Mouse (Mus musculus) kidney, adult 8-10 months (tissue): ENCODE data around the gene Usp19.

ENCODE experiments used
- DNase-seq, 2 experiments: peaks; one replicate each; pipeline ENCODE4 v3.0.0; 2022

The Usp19 gene

DNA sequence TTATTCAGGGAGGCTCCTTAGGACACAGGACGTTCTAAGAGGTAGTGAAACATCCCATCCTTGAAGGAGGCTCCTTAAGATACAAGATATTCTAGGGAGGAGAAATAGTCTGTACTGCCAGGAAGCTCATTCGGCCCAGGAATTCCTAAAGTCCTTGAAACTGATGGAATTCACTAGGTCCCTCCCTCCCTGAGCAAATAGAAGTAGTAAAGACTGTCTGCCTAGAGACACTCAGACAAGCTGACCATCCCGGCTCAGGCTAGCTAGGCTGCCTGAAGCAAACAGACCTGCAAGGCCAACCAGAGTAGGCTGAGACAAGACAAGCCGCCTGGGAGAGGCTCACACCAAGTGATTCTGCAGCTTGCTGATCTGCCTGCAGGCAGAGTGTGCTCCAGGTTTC, 20.6 kb upstream of the Usp19 start:
- no peak for DNase-seq

DNA sequence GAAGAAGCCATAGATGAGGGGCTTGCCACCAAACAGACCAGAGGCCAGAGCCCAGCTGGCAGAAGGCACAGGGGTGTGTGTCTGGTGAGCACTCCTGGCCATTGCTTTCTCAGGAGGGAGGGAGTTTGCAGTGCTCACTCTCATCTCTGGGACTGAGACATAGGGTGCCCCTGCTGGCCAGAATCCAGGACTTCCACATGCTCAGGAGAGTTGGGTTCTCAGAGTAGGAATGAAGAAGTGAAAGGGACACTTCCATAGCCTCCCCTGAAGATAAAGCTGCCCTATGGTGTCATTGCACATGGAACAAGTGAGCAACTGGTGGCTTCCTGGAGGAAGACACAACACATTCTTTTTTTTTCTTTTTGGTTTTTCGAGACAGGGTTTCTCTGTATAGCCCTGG, 15.9 kb upstream of the Usp19 start:
- DNase-seq: no peak

GRCm38 (mm10) chr9:108478638-108479156, 11.7 kb upstream of the Usp19 start:
- peak; percentile 76 to 79 for DNase-seq

GRCm38 (mm10) chr9:108479241-108479640, 11.2 kb upstream of the Usp19 start:
- peak in 1 of 2 experiments; percentile 22 for DNase-seq

DNA sequence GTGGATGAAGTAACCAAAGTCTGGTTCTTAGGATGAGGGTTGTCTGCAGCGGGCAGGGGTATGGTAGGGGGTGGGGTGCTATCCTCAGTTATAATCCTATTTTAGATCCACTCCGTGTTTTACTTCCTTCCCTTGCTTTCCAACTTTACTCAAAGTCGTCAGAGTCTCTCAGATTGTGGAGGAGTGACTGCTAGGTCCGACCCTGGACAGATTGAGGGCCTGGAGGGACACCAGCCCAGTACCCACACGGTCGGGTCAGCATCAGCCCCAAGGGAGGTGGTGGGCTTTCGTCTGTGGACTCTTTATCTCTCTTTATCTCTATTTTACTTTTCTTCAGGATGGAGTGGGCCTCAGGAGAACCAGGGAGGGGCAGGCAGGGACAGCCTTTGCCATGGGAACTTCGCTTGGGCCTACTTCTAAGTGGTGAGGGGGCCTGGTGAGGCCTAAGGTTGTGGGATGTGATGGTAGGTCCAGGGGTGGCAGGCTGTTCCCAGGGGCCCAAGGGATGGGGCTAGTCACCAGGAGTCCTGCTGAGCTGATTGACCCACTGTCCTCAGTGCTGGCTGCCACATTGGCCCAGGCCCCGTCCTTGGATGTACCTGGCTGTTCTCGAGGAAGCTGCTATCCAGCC, 10.6 kb upstream of the Usp19 start, which contains the start of gene Lamb2:
Gene Lamb2 (plus strand): TSS at position 16 of the 631 bp plus-strand sequence.
- peak; percentile 19 to 69 for DNase-seq

GRCm38 (mm10) chr9:108480813-108481519, 9.4 kb upstream of the Usp19 start:
- DNase-seq: no peak

DNA sequence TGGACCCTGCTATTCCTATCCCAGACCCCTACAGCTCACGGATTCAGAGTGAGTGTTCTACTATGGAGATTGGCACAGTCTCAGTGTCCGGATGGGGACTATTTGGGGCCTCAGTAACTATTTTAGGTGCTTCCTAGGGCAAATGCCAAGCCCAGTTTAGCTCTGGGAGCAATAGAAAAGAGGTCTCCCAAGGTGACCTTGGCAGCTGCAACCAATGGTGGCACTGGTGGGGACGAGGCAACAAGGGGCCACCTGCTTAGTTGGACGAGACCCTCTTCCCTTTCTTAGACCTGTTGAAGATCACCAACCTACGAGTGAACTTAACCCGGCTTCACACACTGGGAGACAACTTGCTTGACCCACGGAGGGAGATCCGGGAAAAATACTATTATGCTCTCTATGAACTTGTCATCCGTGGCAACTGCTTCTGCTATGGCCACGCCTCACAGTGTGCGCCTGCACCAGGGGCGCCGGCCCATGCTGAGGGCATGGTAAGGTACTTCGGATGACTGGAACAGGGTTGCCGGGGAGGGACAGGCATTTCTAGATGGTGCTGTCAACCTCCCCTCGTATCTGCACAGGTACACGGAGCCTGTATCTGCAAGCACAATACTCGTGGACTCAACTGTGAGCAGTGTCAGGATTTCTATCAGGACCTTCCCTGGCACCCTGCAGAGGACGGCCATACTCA, 8.7 kb upstream of the Usp19 start:
- no peak for DNase-seq

DNA sequence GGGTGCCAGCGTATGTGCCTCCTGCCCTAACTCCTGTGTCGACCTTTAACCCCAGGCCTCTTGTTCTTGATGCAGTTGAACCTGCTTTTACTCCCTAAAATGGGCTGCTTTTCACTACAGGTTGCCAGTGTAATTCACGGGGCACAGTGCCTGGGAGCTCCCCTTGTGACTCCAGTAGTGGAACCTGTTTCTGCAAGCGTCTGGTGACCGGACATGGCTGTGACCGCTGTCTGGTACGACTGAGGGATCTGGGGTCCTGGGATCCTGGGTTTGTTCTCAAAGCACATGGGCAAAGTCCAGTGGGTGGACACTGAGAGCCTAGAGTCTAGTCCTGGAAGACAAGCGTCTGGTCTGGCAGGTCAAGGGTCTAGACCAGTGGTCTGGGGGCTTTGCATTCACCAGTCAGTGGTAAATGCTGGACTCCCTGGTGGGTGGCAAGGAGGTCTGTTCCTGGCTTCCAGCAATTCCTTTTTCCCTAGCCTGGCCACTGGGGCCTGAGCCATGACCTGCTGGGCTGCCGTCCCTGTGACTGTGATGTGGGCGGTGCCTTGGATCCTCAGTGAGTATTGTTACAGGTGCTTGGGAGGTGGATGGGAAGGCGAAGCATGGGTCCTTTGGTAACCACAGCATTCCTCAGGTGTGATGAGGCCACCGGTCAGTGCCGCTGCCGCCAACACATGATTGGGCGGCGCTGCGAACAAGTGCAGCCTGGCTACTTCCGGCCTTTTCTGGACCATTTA, 7.2 kb upstream of the Usp19 start:
- DNase-seq: no peak

- no peak for DNase-seq
Measured at GRCm38 (mm10) chr9:108484021-108484420, 6.4 kb upstream of the Usp19 start.

DNA sequence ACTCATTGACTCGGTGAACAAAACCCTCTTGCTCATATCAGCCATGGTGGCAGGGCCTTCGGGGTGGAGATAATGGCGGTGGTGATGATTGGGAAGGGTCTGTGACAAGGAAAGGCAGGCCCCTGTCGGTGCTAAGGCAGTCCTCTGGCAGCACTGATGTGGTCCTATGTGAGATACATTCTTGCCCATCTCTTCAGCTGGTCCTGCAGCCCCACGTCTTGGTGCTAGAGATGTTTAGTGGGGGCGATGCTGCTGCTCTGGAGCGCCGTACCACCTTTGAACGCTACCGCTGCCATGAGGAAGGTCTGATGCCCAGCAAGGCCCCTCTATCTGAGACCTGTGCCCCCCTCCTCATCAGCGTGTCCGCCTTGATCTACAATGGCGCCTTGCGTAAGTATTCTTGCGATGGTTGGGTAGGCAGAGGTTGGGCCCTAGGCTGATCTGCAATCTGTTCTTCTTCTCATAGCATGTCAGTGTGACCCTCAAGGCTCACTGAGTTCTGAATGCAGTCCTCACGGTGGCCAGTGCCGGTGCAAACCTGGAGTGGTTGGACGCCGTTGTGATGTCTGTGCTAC, 5.0 kb upstream of the Usp19 start:
- DNase-seq: no peak

GRCm38 (mm10) chr9:108486973-108487530, 3.4 kb upstream of the Usp19 start:
- no peak for DNase-seq

GRCm38 (mm10) chr9:108488403-108488802, 2.0 kb upstream of the Usp19 start:
- no peak for DNase-seq

GRCm38 (mm10) chr9:108489215-108489614, 1.2 kb upstream of the Usp19 start:
- DNase-seq: no peak

- no peak for DNase-seq
Measured at GRCm38 (mm10) chr9:108489702-108490558, 472 bp upstream of the Usp19 start.

DNA sequence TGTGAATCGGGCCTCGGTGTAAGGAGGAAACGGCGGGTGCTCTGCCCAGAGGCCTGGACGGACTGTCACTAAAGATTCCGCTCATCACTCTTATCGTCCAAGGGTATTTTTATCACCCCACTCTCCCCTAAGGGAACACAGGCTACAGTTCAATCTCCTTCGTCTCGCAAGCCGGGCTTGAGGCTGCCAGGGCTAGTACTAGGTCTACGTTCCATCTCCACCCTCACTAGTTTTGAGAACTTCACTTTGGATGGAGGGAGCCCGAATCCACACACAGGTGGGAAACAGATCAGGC, 831 bp downstream of the Usp19 start:
- no peak for DNase-seq

DNA sequence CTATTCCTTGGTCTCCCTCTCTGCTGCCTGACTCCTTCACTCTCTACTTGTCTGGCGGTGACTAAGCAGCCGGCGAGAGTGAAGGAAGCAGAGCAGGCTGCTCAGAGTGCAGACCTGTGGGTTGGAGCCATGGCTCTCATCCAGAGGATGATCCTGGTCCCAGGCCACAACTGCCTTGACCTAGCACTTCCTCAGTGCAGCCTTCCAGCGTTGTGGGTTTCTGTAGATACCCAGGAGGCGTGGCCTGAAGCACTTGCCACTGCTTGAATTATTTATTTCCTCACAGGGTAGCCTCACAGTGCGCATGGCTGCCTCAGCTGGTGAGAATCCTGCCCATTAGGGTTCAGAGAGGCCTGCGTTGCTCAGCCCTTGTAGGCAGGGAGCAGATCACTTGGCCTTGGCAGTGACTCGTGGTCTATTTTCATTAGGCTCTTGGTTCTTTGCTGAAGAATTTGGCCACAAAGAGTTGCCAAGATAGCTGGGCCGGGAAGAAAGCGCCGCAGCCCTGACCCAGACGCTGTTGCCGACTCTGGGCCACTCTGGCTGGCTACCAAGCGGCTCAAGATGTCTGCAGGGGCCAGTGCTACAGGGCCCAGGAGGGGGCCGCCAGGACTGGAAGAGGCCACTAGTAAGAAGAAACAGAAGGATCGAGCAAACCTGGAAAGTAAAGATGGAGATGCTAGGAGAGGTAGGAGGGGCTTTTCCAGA, 1.8 kb downstream of the Usp19 start:
- DNase-seq: peak in 1 of 2 experiments; percentile 37

- no peak for DNase-seq
Measured at GRCm38 (mm10) chr9:108493246-108493645, 2.8 kb downstream of the Usp19 start.

DNA sequence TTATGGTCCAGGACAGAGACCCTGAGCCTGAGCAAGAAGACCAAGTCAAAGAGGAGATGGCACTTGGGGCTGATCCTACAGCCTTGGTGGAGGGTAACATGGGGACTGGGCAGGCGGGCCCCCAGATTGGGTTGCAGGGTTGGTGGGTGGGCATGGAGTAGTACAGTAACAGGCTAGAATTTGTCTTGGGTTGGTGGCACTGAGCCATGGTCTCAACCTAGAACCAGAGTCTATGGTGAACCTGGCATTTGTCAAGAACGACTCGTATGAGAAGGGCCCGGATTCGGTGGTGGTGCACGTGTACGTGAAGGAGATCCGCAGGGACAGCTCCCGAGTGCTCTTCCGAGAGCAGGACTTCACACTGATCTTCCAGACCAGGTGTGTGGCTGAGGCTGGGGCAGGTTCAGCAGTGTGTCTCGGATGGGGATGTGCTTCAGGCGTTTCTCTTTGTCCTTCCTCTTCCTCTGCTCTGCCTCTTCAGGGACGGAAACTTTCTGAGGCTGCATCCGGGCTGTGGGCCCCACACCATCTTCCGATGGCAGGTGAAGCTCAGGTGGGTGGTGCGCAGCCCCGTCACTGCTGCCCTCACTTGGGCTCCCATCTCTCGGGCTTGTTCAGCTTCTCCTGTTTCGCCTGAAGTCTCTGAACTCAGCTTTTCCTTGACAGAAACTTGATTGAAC, 3.9 kb downstream of the Usp19 start:
- no peak for DNase-seq

GRCm38 (mm10) chr9:108494905-108495304, 4.5 kb downstream of the Usp19 start:
- no peak for DNase-seq

DNA sequence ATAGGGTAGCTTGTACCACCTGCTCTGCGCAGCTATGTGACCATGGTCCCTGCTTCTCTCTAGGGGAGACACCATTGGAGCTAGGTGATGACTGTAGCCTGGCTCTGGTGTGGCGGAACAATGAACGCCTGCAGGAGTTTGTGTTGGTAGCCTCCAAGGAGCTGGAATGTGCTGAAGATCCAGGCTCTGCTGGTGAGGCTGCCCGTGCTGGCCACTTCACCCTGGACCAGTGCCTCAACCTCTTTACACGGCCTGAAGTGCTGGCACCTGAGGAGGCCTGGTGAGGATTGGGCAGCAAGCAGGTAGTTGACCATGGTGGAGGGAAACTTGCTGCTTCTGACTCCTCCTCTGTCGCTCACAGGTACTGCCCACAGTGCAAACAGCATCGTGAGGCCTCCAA, 8.8 kb downstream of the Usp19 start:
- DNase-seq: no peak
